Mouse (Mus musculus) midbrain, embryonic 15.5 days (tissue): Measurements from ENCODE around the gene Olfr625-ps1. TPM values are rescaled to one million over a fixed set of nuclear protein-coding genes. Genes with fewer than 3 reads are reported as not detected.

Source experiments
- polyA plus RNA-seq: library from polyadenylated mRNA; unstranded; fragments of >200 nt; fragmentation: Nextera tagmentation; extraction: Ambion mirVana; gene quantifications from 2 replicates; pipeline ENCODE4 v1.2.1, GENCODE M21; 2015

Gene Olfr625-ps1
- polyA plus RNA-seq, 1 experiment from 2014 or later = not detected

Other genes with a start within 250 kb of the Olfr625-ps1 start
- not detected in 2 replicates for gene Olfr605, start 237.3 kb upstream of the Olfr625-ps1 start, polyA plus RNA-seq
- gene Olfr606, start 233.7 kb upstream of the Olfr625-ps1 start, polyA plus RNA-seq = not detected in 2 replicates
- not detected in 2 replicates for gene Olfr607, start 218.6 kb upstream of the Olfr625-ps1 start, polyA plus RNA-seq
- gene Olfr608, start 212.8 kb upstream of the Olfr625-ps1 start, polyA plus RNA-seq = not detected in 2 replicates
- gene Olfr609, start 184.7 kb upstream of the Olfr625-ps1 start, polyA plus RNA-seq = not detected in 2 replicates
- gene Olfr610, start 170.6 kb upstream of the Olfr625-ps1 start, polyA plus RNA-seq = not detected in 2 replicates
- gene Olfr611, start 161.9 kb upstream of the Olfr625-ps1 start, polyA plus RNA-seq = not detected in 2 replicates
- gene Olfr612, start 140.0 kb upstream of the Olfr625-ps1 start, polyA plus RNA-seq = not detected in 2 replicates
- not detected in 2 replicates for gene Olfr613, start 134.6 kb upstream of the Olfr625-ps1 start, polyA plus RNA-seq
- gene Olfr615, start 126.6 kb upstream of the Olfr625-ps1 start, polyA plus RNA-seq = not detected in 2 replicates
- not detected in 2 replicates for gene Olfr616, start 113.6 kb upstream of the Olfr625-ps1 start, polyA plus RNA-seq
- not detected in 2 replicates for gene Olfr617, start 109.7 kb upstream of the Olfr625-ps1 start, polyA plus RNA-seq
- 0.18 TPM in 1 of 2 replicates, not detected in the other for gene Olfr618, start 92.6 kb upstream of the Olfr625-ps1 start, polyA plus RNA-seq
- gene Olfr619, start 82.1 kb upstream of the Olfr625-ps1 start, polyA plus RNA-seq = not detected in 2 replicates
- not detected in 2 replicates for gene Olfr620, start 70.2 kb upstream of the Olfr625-ps1 start, polyA plus RNA-seq
- gene Olfr622, start 40.0 kb upstream of the Olfr625-ps1 start, polyA plus RNA-seq = not detected in 2 replicates
- not detected in 2 replicates for gene Olfr623, start 19.0 kb upstream of the Olfr625-ps1 start, polyA plus RNA-seq
- gene Olfr624, start 11.5 kb upstream of the Olfr625-ps1 start, polyA plus RNA-seq = 0.05 TPM in 1 of 2 replicates, not detected in the other
- not detected in 2 replicates for gene Olfr243, start 32.0 kb downstream of the Olfr625-ps1 start, polyA plus RNA-seq
- not detected in 2 replicates for gene Olfr628, start 47.7 kb downstream of the Olfr625-ps1 start, polyA plus RNA-seq
- not detected in 2 replicates for gene Olfr629, start 62.2 kb downstream of the Olfr625-ps1 start, polyA plus RNA-seq
- not detected in 2 replicates for gene Olfr630, start 74.6 kb downstream of the Olfr625-ps1 start, polyA plus RNA-seq
- gene Olfr69, start 88.9 kb downstream of the Olfr625-ps1 start, polyA plus RNA-seq = not detected in 2 replicates
- not detected in 2 replicates for gene Olfr68, start 97.0 kb downstream of the Olfr625-ps1 start, polyA plus RNA-seq
- gene Olfr67, start 109.1 kb downstream of the Olfr625-ps1 start, polyA plus RNA-seq = not detected in 2 replicates
- gene Hbb-bt, start 131.3 kb downstream of the Olfr625-ps1 start, polyA plus RNA-seq = 1,363 and 1,680 TPM in 2 replicates
- 4,007 and 5,156 TPM in 2 replicates for gene Hbb-bs, start 145.4 kb downstream of the Olfr625-ps1 start, polyA plus RNA-seq
- not detected in 2 replicates for gene Hbb-bh2, start 157.8 kb downstream of the Olfr625-ps1 start, polyA plus RNA-seq
- gene Hbb-bh1, start 160.4 kb downstream of the Olfr625-ps1 start, polyA plus RNA-seq = 1.8 and 2.5 TPM in 2 replicates
- 155 and 221 TPM in 2 replicates for gene Hbb-y, start 170.5 kb downstream of the Olfr625-ps1 start, polyA plus RNA-seq
- not detected in 2 replicates for gene Olfr66, start 203.5 kb downstream of the Olfr625-ps1 start, polyA plus RNA-seq
- gene Olfr64, start 211.8 kb downstream of the Olfr625-ps1 start, polyA plus RNA-seq = not detected in 2 replicates
- not detected in 2 replicates for gene Olfr65, start 220.8 kb downstream of the Olfr625-ps1 start, polyA plus RNA-seq
- gene Olfr631, start 246.1 kb downstream of the Olfr625-ps1 start, polyA plus RNA-seq = not detected in 2 replicates